Mouse (Mus musculus): ENCODE data around the gene Srp72.

DNA sequence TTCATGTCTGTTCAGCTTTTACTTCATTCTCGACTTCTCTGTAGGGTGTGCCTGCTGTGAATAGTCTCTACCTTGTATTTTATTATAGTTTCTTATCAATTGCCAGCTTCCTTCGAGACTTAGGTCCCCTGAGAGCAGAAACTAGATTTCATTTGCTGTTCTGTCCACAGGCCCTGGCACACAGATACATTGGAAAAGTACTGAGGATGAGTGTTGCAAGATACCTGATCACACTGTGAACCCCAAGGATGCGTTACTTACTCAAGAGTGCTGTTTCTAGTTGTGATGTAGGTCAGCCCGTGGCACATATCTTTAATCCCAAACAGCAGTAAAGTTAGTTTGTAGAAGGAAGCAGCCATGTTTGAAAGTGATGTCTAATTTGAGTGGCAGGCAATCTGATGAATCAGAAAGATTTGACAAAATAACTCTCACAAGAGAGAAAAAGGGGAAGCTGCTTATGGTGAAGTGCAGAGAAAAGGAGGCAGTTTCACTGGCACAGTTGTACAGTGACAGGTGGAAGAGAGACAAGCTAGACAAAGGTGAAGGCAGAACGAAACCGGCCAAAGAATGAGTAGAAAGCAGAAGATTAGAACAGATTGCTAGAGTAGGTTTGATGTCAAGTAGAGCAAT lies 20.1 kb upstream of the Srp72 start:
- no peak for TF ChIP-seq POLR2A (IDR thresholded peaks at IDR 0.05; ENCODE audit: low read depth, low read length)
- no peak for TF ChIP-seq CTCF (conservative IDR thresholded peaks at IDR 0.05; ENCODE audit: insufficient read depth, insufficient read length, low read depth, low read length)

All from kidney, adult 2 months (tissue).